Mouse (Mus musculus) intestine, embryonic 14.5 days (tissue): ENCODE data around the gene Adgra1. TPM values are rescaled to one million over a fixed set of nuclear protein-coding genes. Genes with fewer than 3 reads are reported as not detected.

ENCODE experiments used
- ATAC-seq: fragments of 200-750 bp; cut with Nextera tagmentation; replicated peaks from 2 replicates; pipeline ENCODE4 v1.8.0; 2017; ENCODE audit warnings: low read depth, moderate number of reproducible peaks, moderate TSS enrichment, moderate library complexity; ENCODE audit not compliant: low FRiP score, low TSS enrichment
- DNase-seq: peaks from one replicate; pipeline ENCODE4 v3.0.0-alpha.2; 2018; ENCODE audit warnings: low spot score
- H3K27ac ChIP-seq: fragments of 300-500 bp; sonication (generic); 2 replicates; pipeline ENCODE4 v1.5.1; 2014; ENCODE audit warnings: low read depth, mild to moderate bottlenecking, control low read depth
- H3K27me3 ChIP-seq: fragments of 300-500 bp; sonication (generic); replicated peaks from 2 replicates; pipeline ENCODE4 v1.6.1; 2014; ENCODE audit warnings: low read length, control low read depth; ENCODE audit not compliant: control insufficient read depth, insufficient read depth
- H3K36me3 ChIP-seq: fragments of 300-500 bp; sonication (generic); 2 replicates; pipeline ENCODE4 v1.6.1; 2014; ENCODE audit warnings: low read length, control low read depth; ENCODE audit not compliant: control insufficient read depth, insufficient read depth
- H3K4me1 ChIP-seq: fragments of 300-500 bp; sonication (generic); replicated peaks from 2 replicates; pipeline ENCODE4 v1.6.1; 2014; ENCODE audit warnings: low read length, control low read depth, mixed read lengths; ENCODE audit not compliant: control insufficient read depth, insufficient read depth
- H3K4me2 ChIP-seq: fragments of 300-500 bp; sonication (generic); 2 replicates; pipeline ENCODE4 v1.6.1; 2014; ENCODE audit warnings: low read length
- H3K4me3 ChIP-seq: fragments of 300-500 bp; sonication (generic); 2 replicates; pipeline ENCODE4 v1.5.1; 2014; ENCODE audit warnings: low read depth, low read length, control low read depth, mixed read lengths
- H3K9ac ChIP-seq: fragments of 300-500 bp; sonication (generic); 2 replicates; pipeline ENCODE4 v1.6.1; 2014; ENCODE audit warnings: mild to moderate bottlenecking, low read length
- H3K9me3 ChIP-seq: fragments of 300-500 bp; sonication (generic); 2 replicates; pipeline ENCODE4 v1.6.1; 2016; ENCODE audit warnings: low read length, control low read depth; ENCODE audit not compliant: control insufficient read depth
- WGBS: fragments of 180-500 bp; shearing (Covaris S2); extraction: QIAGEN DNeasy Blood & Tissue Kit; methylation state at CpG from one replicate; pipeline ENCODE4 v1.1.7; 2014; 5-methylcytosine and 5-hydroxymethylcytosine counted together
- polyA plus RNA-seq: library from polyadenylated mRNA; unstranded; fragments of >200 nt; fragmentation: Nextera tagmentation; extraction: Ambion mirVana; gene quantifications from 2 replicates; pipeline ENCODE4 v1.2.1, GENCODE M21; 2014

Adgra1 gene
- polyA plus RNA-seq: 0.50 and 0.56 TPM in 2 replicates

- Histone ChIP-seq H3K4me2 (peak within 1 kb of the TSS; percentile 42), H3K9ac (no peak within 1 kb of the TSS), H3K4me3 (peak within 1 kb of the TSS; percentile 6; the same call in 1 of the 2 replicates), H3K4me1 (0 out of 2 replicates have a peak, but pooled peaks cover 3% of the 10 kb centered on the region), H3K27ac (no peak within 1 kb of the TSS), H3K36me3 (no peaks in the 10 kb centered on the region), H3K27me3 (peaks cover 24% of the 10 kb centered on the region; the same call in 1 of the 2 replicates), H3K9me3 (no peaks in the 10 kb centered on the region)
- under 1% methylated on average over 27 of the region's 27 CpGs for WGBS
- peak; percentile 78 for DNase-seq
- peak; percentile 82 for ATAC-seq
Measured at GRCm38 (mm10) chr7:139834036-139834435, at the start of gene Adgra1. Gene Adgra1 (plus strand): TSS chr7:139834174.

- WGBS: 80% methylated on average over 2 of the region's 2 CpGs
- H3K36me3 ChIP-seq: no peaks in the 10 kb centered on the region
- H3K4me3 ChIP-seq: no peak overlapping the region
- no peak overlapping the region for H3K27ac ChIP-seq
- DNase-seq (no peak), ATAC-seq (no peak)
- no peaks in the 10 kb centered on the region for H3K4me1 ChIP-seq
- H3K27me3 ChIP-seq: no peaks in the 10 kb centered on the region
- no peaks in the 10 kb centered on the region for H3K9me3 ChIP-seq
- H3K4me2 ChIP-seq: no peak overlapping the region
- no peak overlapping the region for H3K9ac ChIP-seq
Measured at GRCm38 (mm10) chr7:139787382-139787781, 46.6 kb upstream of the Adgra1 start.

- Histone ChIP-seq H3K36me3 (no peaks in the 10 kb centered on the region), H3K4me1 (no peaks in the 10 kb centered on the region), H3K27me3 (no peaks in the 10 kb centered on the region), H3K4me3 (no peak overlapping the region), H3K9ac (no peak overlapping the region), H3K9me3 (no peaks in the 10 kb centered on the region), H3K27ac (no peak overlapping the region), H3K4me2 (no peak overlapping the region)
- DNase-seq (no peak), ATAC-seq (no peak)
- 89% methylated on average over 11 of the region's 11 CpGs for WGBS
Measured at GRCm38 (mm10) chr7:139788927-139789326, 45.0 kb upstream of the Adgra1 start.

- ATAC-seq: no peak
- Histone ChIP-seq H3K9me3 (no peaks in the 10 kb centered on the region), H3K36me3 (no peaks in the 10 kb centered on the region), H3K4me2 (no peak overlapping the region), H3K4me1 (no peaks in the 10 kb centered on the region), H3K27me3 (no peaks in the 10 kb centered on the region), H3K27ac (no peak overlapping the region), H3K4me3 (no peak overlapping the region), H3K9ac (no peak overlapping the region)
- DNase-seq: no peak
- 82% methylated on average over 4 of the region's 4 CpGs for WGBS
Measured at GRCm38 (mm10) chr7:139789718-139790117, 44.3 kb upstream of the Adgra1 start.

- Histone ChIP-seq H3K27ac (no peak overlapping the region), H3K9ac (no peak overlapping the region), H3K9me3 (no peaks in the 10 kb centered on the region), H3K36me3 (no peaks in the 10 kb centered on the region), H3K4me2 (no peak overlapping the region), H3K4me3 (no peak overlapping the region), H3K27me3 (no peaks in the 10 kb centered on the region), H3K4me1 (no peaks in the 10 kb centered on the region)
- ATAC-seq (no peak), DNase-seq (no peak)
- 79% methylated on average over 9 of the region's 9 CpGs for WGBS
Measured at GRCm38 (mm10) chr7:139791601-139792000, 42.4 kb upstream of the Adgra1 start.

- H3K27ac ChIP-seq: no peak overlapping the region
Measured at GRCm38 (mm10) chr7:139795004-139795605, 38.9 kb upstream of the Adgra1 start.

DNA sequence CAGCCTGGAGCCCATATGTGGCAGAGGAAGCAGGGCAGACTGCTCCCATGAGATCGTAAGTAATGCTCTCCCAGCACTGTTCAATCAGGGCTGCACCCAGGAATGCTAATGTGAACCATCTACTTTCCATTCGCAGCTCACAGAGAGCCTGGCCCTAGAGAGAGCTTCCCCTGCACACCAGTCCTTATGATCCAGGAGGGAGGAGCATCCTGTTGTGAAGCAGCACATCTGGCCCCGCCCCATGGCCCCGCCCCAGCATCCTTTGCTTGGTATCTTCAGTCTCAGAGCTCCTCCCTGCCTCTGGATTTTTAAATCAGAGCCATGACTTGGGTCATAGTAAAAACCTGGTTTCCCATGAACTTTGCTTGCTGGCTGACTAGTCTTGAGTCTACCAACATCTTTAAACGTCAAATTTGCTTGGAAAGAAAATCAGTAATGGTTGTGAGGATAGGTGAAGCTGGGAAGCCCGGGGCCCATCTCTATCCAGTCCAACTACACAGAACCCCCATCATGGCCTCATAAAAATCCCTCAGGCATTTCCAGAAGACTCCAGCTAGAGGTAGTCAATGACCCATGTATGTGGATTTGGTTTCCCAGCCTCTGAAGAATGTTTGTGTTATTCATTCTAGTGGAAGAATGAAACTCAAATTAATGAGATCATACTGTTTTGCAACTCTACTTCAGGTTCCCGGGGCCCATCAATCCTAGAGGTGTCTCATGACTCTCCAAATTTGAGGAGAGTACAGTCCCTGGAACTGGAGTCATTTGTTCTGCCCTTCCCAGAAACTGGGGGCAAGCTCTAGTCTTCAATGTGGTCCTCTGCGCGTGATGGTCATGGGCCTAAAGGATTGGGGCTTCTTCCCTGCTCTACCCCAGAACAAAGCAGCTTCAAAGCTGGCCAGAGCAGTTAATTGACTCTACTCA is 36.5 kb upstream of the Adgra1 start:
- Histone ChIP-seq H3K4me1 (no peaks in the 10 kb centered on the region), H3K27me3 (no peaks in the 10 kb centered on the region), H3K9ac (no peak overlapping the region), H3K4me3 (no peak overlapping the region), H3K36me3 (no peaks in the 10 kb centered on the region), H3K9me3 (no peaks in the 10 kb centered on the region), H3K27ac (no peak overlapping the region), H3K4me2 (no peak overlapping the region)
- 74% methylated on average over 9 of the region's 9 CpGs for WGBS
- DNase-seq: no peak
- no peak for ATAC-seq

More at GRCm38 (mm10) chr7:139795004-139795605, 38.9 kb upstream of the Adgra1 start:
- ATAC-seq (no peak), DNase-seq (no peak)
- H3K4me3 ChIP-seq: no peak overlapping the region
- H3K9ac ChIP-seq: no peak overlapping the region
- H3K4me1 ChIP-seq: no peaks in the 10 kb centered on the region
- 77% methylated on average over 9 of the region's 9 CpGs for WGBS
- H3K4me2 ChIP-seq: no peak overlapping the region
- H3K36me3 ChIP-seq: no peaks in the 10 kb centered on the region
- H3K9me3 ChIP-seq: no peaks in the 10 kb centered on the region
- no peaks in the 10 kb centered on the region for H3K27me3 ChIP-seq

GRCm38 (mm10) chr7:139806175-139806601 is 27.8 kb upstream of the Adgra1 start:
- Histone ChIP-seq H3K4me3 (no peak overlapping the region), H3K9me3 (no peaks in the 10 kb centered on the region), H3K9ac (no peak overlapping the region), H3K4me2 (no peak overlapping the region), H3K27ac (no peak overlapping the region), H3K36me3 (no peaks in the 10 kb centered on the region), H3K4me1 (no peaks in the 10 kb centered on the region), H3K27me3 (no peaks in the 10 kb centered on the region)
- ATAC-seq (no peak), DNase-seq (no peak)
- 59% methylated on average over 8 of the region's 8 CpGs for WGBS
